Mouse (Mus musculus) small intestine, adult 2 months (tissue): ENCODE data around the gene Slpi.

ENCODE experiments used
- CTCF ChIP-seq: fragments of 200-500 bp; IDR thresholded peaks from 2 replicates; pipeline ENCODE4 v1.5.1; 2012; ENCODE audit warnings: low read depth, mild to moderate bottlenecking, control low read depth, inconsistent platforms, low read length, moderate library complexity, mixed read lengths; ENCODE audit not compliant: insufficient replicate concordance, insufficient read length; ENCODE audit errors: extremely low read depth
- POLR2A ChIP-seq: fragments of 200-500 bp; IDR thresholded peaks from 2 replicates; pipeline ENCODE4 v1.6.1; 2012; ENCODE audit warnings: low read depth, mild to moderate bottlenecking, control low read depth, inconsistent platforms, low read length, moderate library complexity

DNA sequence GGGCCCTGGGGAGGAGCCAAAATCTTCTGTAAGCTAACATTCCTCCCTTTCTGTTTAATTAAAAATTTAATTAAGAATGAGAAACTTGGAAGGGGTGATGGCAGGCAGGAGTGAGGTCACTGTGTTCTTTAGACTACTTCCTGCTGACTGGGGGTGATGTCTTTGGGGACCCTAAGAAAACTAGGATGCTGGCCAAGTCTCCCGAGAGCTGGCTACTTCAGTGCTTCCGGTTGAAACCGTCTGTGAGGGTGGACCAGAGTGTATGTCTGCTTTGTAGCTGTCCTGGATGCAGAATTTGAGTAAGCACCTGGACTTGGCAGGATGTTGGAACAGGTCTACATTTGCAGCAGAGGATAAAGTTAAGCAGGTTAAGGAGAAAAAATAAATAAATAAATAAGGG lies 21.9 kb downstream of the Slpi start:
- TF ChIP-seq CTCF: no peak
- TF ChIP-seq POLR2A: no peak
